Mouse (Mus musculus) olfactory bulb, adult 2 months (tissue): ENCODE results near the gene Prkn.

Experiments used
- CTCF ChIP-seq: fragments of 200-500 bp; IDR thresholded peaks from 2 replicates; pipeline ENCODE4 v1.5.1; 2012; ENCODE audit warnings: low read depth, mild to moderate bottlenecking, low read length, moderate library complexity; ENCODE audit not compliant: insufficient read depth
- POLR2A ChIP-seq: fragments of 200-500 bp; IDR thresholded peaks from 2 replicates; pipeline ENCODE4 v1.6.1; 2012; ENCODE audit warnings: mild to moderate bottlenecking, low read depth, low read length, moderate library complexity; ENCODE audit not compliant: insufficient read depth

- no peak for TF ChIP-seq POLR2A
- TF ChIP-seq CTCF: no peak
Observed at GRCm38 (mm10) chr17:11863017-11863416, 1022.8 kb downstream of the Prkn start.
